Mouse (Mus musculus): ENCODE measurements at regions not wholly inside any gene's neighbourhood (a gene's known extent, or its start where the extent isn't known, plus 50 kb on each side); places are given as distances from the start of the nearest gene placed in this dataset.

GRCm38 (mm10) chr1:91740661-91741060 lies 60.6 kb upstream of the Twist2 start:
- DNase-seq (ENCODE audit: low read depth): no peak

DNA sequence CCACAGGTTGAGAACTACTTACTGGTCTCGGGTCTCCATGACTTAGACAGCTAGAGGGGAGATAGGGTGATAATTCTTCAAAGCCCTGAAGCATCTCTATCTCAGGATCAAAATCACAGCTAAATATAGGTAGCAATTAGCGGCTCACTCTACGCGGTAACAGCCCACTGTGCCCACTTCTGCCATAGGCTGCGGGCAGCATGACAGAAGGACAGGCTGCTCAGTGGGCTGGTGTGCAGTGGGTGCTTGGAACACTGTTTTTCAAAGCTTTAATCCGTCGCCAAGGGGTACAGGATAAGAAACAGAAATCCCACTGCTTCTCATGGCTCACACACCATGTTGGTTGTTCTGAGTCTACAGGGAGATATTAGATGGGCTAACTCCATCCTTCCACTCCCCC lies 59.2 kb upstream of the Twist2 start:
- DNase-seq (ENCODE audit: low read depth): no peak

- DNase-seq (ENCODE audit: low read depth): peak; percentile 21
Measured at GRCm38 (mm10) chr1:91742914-91743313, 58.3 kb upstream of the Twist2 start.

DNA sequence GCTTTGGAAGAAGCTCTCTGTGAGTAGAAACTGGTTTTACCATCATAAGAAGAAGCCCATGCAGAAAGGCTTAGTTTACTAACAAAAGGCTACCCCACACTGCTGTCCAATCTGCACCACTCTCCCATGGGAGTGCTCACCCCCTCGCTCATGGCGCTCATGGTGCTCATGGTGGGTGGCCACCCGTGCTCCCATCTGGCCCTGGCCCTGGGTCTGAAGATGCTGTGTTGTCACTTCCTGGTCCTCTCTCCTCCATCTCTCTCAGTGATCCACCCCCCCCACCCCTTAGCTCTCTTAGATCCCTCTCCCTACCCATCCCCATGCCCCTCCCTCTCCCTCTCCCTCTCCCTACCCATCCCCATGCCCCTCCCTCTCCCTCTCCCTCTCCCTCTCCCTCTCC lies 57.2 kb upstream of the Twist2 start:
- no peak for DNase-seq (ENCODE audit: low read depth)

- DNase-seq (ENCODE audit: low read depth): no peak
Measured at GRCm38 (mm10) chr1:91744701-91745100, 56.6 kb upstream of the Twist2 start.

DNA sequence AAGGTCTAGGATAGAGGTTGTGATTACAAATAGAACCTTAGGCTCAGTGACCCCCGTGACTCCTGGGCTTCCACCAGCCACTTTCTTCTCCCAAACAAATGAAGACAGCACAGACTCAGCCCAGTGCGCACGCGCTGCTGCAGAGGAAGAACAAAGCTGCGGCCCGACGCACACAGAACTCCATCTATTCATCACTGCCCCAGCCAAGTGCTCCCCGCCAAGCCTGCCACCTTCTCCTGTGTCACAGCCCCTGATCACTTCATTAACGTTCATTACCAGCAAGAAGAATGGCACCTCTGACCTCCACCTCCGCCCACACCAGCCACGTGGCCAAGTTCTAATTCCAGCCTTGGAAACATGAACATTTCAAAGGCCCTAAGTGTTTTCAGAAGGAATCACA lies 53.7 kb upstream of the Twist2 start:
- no peak for DNase-seq (ENCODE audit: low read depth)
